Comparison of ENCODE assay signal across 8 mouse cellular contexts in the genomic region with DNA sequence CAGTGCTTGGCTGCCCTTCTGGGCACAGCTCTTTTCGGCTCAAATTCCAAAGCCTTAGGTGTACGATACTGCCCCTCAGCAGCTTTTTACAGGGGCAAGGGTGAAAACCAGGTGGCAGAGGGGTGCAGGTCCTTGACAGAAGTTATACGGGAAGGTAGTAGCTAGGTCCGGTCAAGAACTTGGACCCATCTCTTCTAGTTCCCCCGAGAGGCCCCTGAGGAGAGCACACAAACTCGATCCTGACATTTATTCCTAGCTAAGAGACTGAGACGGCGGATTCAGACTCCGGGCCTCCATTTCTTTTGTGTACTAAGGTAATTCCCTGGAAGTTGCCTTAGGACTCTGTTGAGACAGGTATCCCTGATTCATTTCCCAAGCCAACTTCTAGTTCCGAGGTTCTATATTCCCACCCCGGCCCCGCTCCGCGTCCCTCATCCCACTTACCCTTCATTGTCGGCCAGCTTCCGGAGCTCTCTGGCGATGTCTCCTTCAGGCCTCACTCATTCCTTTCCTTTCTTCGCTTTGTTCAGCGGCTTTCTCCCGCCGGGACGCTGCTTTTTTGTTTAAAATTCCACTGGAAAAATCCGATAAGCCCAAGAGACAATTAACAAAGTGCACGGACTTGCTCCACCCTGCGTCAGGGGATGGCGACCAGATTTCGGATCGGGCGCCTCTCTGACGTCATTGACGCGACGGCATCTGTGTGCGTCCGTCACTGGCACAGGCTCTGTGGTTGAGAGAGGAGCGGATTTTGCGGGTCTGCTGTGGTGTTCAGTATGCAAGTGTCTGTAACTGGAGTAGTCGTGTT. TPM values are rescaled to one million over a fixed set of nuclear protein-coding genes. Genes with fewer than 3 reads are reported as not detected.
DNase-seq lines count a peak whose midpoint lies in the region; ATAC-seq lines count a peak whose summit lies in the region.

A gene (minus strand): TSS at position 721 of the 808 bp plus-strand sequence.

- peak within 1 kb of the TSS; percentile 74 for H3K27ac ChIP-seq in heart, embryonic 13.5 days (replicated peaks)
- H3K27ac ChIP-seq in liver, embryonic 12.5 days = peak within 1 kb of the TSS; percentile 51
- H3K27ac ChIP-seq in stomach, embryonic 15.5 days = 0 out of 2 replicates have a peak within 1 kb of the TSS, but pooled peaks have one; percentile 26

- H3K4me1 ChIP-seq in heart, embryonic 13.5 days = peaks cover 17% of the 10 kb centered on the region
- peaks cover 18% of the 10 kb centered on the region for H3K4me1 ChIP-seq in liver, embryonic 12.5 days
- H3K4me1 ChIP-seq in stomach, embryonic 15.5 days = peaks cover 6% of the 10 kb centered on the region

- ATAC-seq in erythroid progenitor cell, adult 5-6 weeks (replicated peaks; ENCODE audit: low FRiP score, poor library complexity, severe bottlenecking) = peak; percentile 98
- peak; percentile 82; the same call in 1 of the 2 replicates for ATAC-seq in heart, embryonic 13.5 days (ENCODE audit: extremely low read depth, insufficient number of reproducible peaks, low FRiP score, low TSS enrichment)
- peak; percentile 91 for ATAC-seq in liver, embryonic 12.5 days
- peak; percentile 91 for ATAC-seq in stomach, embryonic 15.5 days (ENCODE audit: insufficient read depth, low FRiP score, low read depth)

- peak within 1 kb of the TSS; percentile 94 for H3K4me2 ChIP-seq in heart, embryonic 13.5 days
- peak within 1 kb of the TSS; percentile 87 for H3K4me2 ChIP-seq in liver, embryonic 12.5 days
- H3K4me2 ChIP-seq in stomach, embryonic 15.5 days = peak within 1 kb of the TSS; percentile 65

- H3K9me3 ChIP-seq in heart, embryonic 13.5 days = no peaks in the 10 kb centered on the region
- H3K9me3 ChIP-seq in liver, embryonic 12.5 days (replicated peaks) = no peaks in the 10 kb centered on the region
- no peaks in the 10 kb centered on the region for H3K9me3 ChIP-seq in stomach, embryonic 15.5 days

- H3K4me3 ChIP-seq in heart, embryonic 13.5 days = peak within 1 kb of the TSS; percentile 78
- peak within 1 kb of the TSS; percentile 82 for H3K4me3 ChIP-seq in liver, embryonic 12.5 days
- H3K4me3 ChIP-seq in stomach, embryonic 15.5 days (replicated peaks) = peak within 1 kb of the TSS; percentile 62

- peaks cover 31% of the 10 kb centered on the region for H3K36me3 ChIP-seq in heart, embryonic 13.5 days
- peaks cover 26% of the 10 kb centered on the region for H3K36me3 ChIP-seq in liver, embryonic 12.5 days
- peaks cover 15% of the 10 kb centered on the region for H3K36me3 ChIP-seq in stomach, embryonic 15.5 days

- H3K9ac ChIP-seq in heart, embryonic 13.5 days = peak within 1 kb of the TSS; percentile 92
- H3K9ac ChIP-seq in liver, embryonic 12.5 days = peak within 1 kb of the TSS; percentile 78
- H3K9ac ChIP-seq in stomach, embryonic 15.5 days = peak within 1 kb of the TSS; percentile 44; the same call in 1 of the 2 replicates

- peak; percentile 92 for DNase-seq in CD4-positive helper T cell, adult 2 months (ENCODE audit: low read depth, low spot score)
- peak; percentile 82 for DNase-seq in brain, embryonic 18.5 days (ENCODE audit: low read depth, low spot score)
- peak; percentile 96 for DNase-seq in kidney, postnatal 10 days
- peak; percentile 81 to 86 for DNase-seq in natural killer cell, adult 2 months (ENCODE audit: low spot score in 2 of 2)

- no peaks in the 10 kb centered on the region for H3K27me3 ChIP-seq in heart, embryonic 13.5 days (replicated peaks)
- no peaks in the 10 kb centered on the region for H3K27me3 ChIP-seq in liver, embryonic 12.5 days (replicated peaks)
- no peaks in the 10 kb centered on the region for H3K27me3 ChIP-seq in stomach, embryonic 15.5 days (replicated peaks)

- WGBS in heart, embryonic 13.5 days = under 1% methylated on average over 38 of the region's 38 CpGs
- WGBS in liver, embryonic 12.5 days (ENCODE audit: insufficient replicate concordance) = under 1% methylated on average over 38 of the region's 38 CpGs
- WGBS in stomach, embryonic 15.5 days = under 1% methylated on average over 38 of the region's 38 CpGs

RNA-seq across cellular contexts. Expression of the gene that starts here (rescaled TPM):
- 4.3 and 22.2 TPM in 2 replicates for total RNA-seq in erythroid progenitor cell, adult 5-6 weeks (2015; ENCODE audit: low replicate concordance)
- total RNA-seq in erythroid progenitor cell, adult 5-6 weeks (2017; ENCODE audit: low replicate concordance) = 2.6 and 4.7 TPM in 2 replicates
- polyA plus RNA-seq in heart, embryonic 13.5 days (2015; fragmentation: Nextera tagmentation; extraction: Ambion mirVana) = 36.8 and 37.4 TPM in 2 replicates
- 24.5 and 27.9 TPM in 2 replicates for polyA plus RNA-seq in liver, embryonic 12.5 days (2016; fragmentation: Nextera tagmentation; extraction: Ambion mirVana)
- 38.0 and 48.0 TPM in 2 replicates for polyA plus RNA-seq in stomach, embryonic 15.5 days (2015; fragmentation: Nextera tagmentation; extraction: Ambion mirVana)

Comparison
In these comparisons a context has a peak if more than half of its experiments do, and no peak if none do; other contexts are left out.
1. Peak in every context shown above with its lines: DNase-seq, ATAC-seq, H3K4me3 ChIP-seq and H3K27ac ChIP-seq.